Mouse (Mus musculus) CH12.LX (cell line): ENCODE measurements at regions not wholly inside any gene's neighbourhood (a gene's known extent, or its start where the extent isn't known, plus 50 kb on each side); places are given as distances from the start of the nearest gene placed in this dataset.

ENCODE experiments used
- DNase-seq: peaks from one replicate; pipeline ENCODE4 v3.0.0-alpha.2; 2013; ENCODE audit errors: extremely low read depth
- H3K27ac ChIP-seq: 2 replicates; pipeline ENCODE4 v1.5.1; 2012; ENCODE audit warnings: low read depth, mild to moderate bottlenecking, control low read depth, moderate library complexity; ENCODE audit not compliant: insufficient read depth
- H3K27me3 ChIP-seq: replicated peaks from 2 replicates; pipeline ENCODE3; 2012; ENCODE audit warnings: inconsistent platforms
- H3K36me3 ChIP-seq, 2 experiments: replicated peaks in 1 of 2; 2 replicates each; pipeline versions ENCODE3 to v1.6.1; 2012; ENCODE audit warnings: inconsistent platforms in 1 of 2, low read length in 1 of 2, mild to moderate bottlenecking in 1 of 2, mixed read lengths in 1 of 2, moderate library complexity in 1 of 2; ENCODE audit not compliant: control insufficient read depth in 1 of 2, insufficient read depth in 1 of 2
- H3K4me1 ChIP-seq, 2 experiments: 2 replicates each; pipeline ENCODE4 v1.6.1; 2012; ENCODE audit warnings: inconsistent platforms in 1 of 2, moderate library complexity in 1 of 2; ENCODE audit not compliant: insufficient read depth in 2 of 2, control insufficient read depth in 1 of 2
- H3K4me2 ChIP-seq: 2 replicates; pipeline ENCODE4 v1.6.1; 2012; ENCODE audit warnings: low read depth, mild to moderate bottlenecking, control low read depth; ENCODE audit not compliant: poor library complexity, insufficient read depth, severe bottlenecking
- H3K4me3 ChIP-seq, 3 experiments: fragments of 150-350 bp in 1 of 3; sonication (generic) in 1 of 3; replicated peaks in 1 of 3; 2 replicates each; pipeline versions ENCODE3 to v1.5.1; 2011 to 2012; ENCODE audit warnings: low read depth in 2 of 3, low read length in 2 of 3, mild to moderate bottlenecking in 2 of 3, moderate library complexity in 2 of 3, control low read depth in 1 of 3, improper control_type of control experiment in 1 of 3, inconsistent platforms in 1 of 3, mixed read lengths in 1 of 3; ENCODE audit not compliant: poor library complexity in 1 of 3
- H3K79me2 ChIP-seq: replicated peaks from 2 replicates; pipeline ENCODE4 v1.6.1; 2012; ENCODE audit warnings: mild to moderate bottlenecking, moderate library complexity; ENCODE audit not compliant: control insufficient read depth, poor library complexity, insufficient read depth, severe bottlenecking; ENCODE audit errors: extremely low read depth
- H3K9ac ChIP-seq: 2 replicates; pipeline ENCODE4 v1.6.1; 2012; ENCODE audit warnings: low read depth, mild to moderate bottlenecking, control low read depth, moderate library complexity; ENCODE audit not compliant: insufficient read depth
- H3K9me3 ChIP-seq: replicated peaks from 2 replicates; pipeline ENCODE3; 2012; ENCODE audit warnings: low read length, inconsistent platforms, mixed read lengths
- CHD1 ChIP-seq: IDR thresholded peaks from 2 replicates; pipeline ENCODE4 v1.6.1; 2012; ENCODE audit warnings: low read depth, low read length, improper control_type of control experiment, inconsistent platforms
- CTCF ChIP-seq, 2 experiments: IDR thresholded peaks in 1 of 2; conservative IDR thresholded peaks in 1 of 2; 2 replicates each; pipeline ENCODE4 v1.5.1; 2011 to 2012; ENCODE audit warnings: low read depth in 2 of 2, low read length in 2 of 2, improper control_type of control experiment in 1 of 2, inconsistent platforms in 1 of 2, mild to moderate bottlenecking in 1 of 2, moderate library complexity in 1 of 2
- E2F4 ChIP-seq: IDR thresholded peaks from 2 replicates; pipeline ENCODE4 v1.6.1; 2011; ENCODE audit warnings: low read depth, low read length, improper control_type of control experiment; ENCODE audit not compliant: insufficient replicate concordance
- ETS1 ChIP-seq: conservative IDR thresholded peaks from 2 replicates; pipeline ENCODE4 v1.6.1; 2012; ENCODE audit warnings: low read depth, mild to moderate bottlenecking, inconsistent platforms, low read length, improper control_type of control experiment, moderate library complexity
- HCFC1 ChIP-seq: IDR thresholded peaks from 2 replicates; pipeline ENCODE4 v1.6.1; 2012; ENCODE audit warnings: low read depth, mild to moderate bottlenecking, inconsistent platforms, low read length, improper control_type of control experiment
- KAT2A ChIP-seq: IDR thresholded peaks from 2 replicates; pipeline ENCODE4 v1.6.1; 2012; ENCODE audit warnings: low read length, improper control_type of control experiment, inconsistent platforms; ENCODE audit not compliant: insufficient replicate concordance
- MAX ChIP-seq: IDR thresholded peaks from 2 replicates; pipeline ENCODE4 v1.6.1; 2011; ENCODE audit warnings: low read length, improper control_type of control experiment
- MXI1 ChIP-seq: IDR thresholded peaks from 2 replicates; pipeline ENCODE4 v1.6.1; 2011; ENCODE audit warnings: mild to moderate bottlenecking, low read depth, low read length, improper control_type of control experiment
- NELFE ChIP-seq: IDR thresholded peaks from 2 replicates; pipeline ENCODE4 v1.6.1; 2011; ENCODE audit warnings: low read depth, low read length, improper control_type of control experiment
- NRF1 ChIP-seq: IDR thresholded peaks from 2 replicates; pipeline ENCODE4 v1.6.1; 2014; ENCODE audit warnings: low read depth, mild to moderate bottlenecking, inconsistent platforms, low read length, improper control_type of control experiment, moderate library complexity
- PAX5 ChIP-seq: IDR thresholded peaks from 2 replicates; pipeline ENCODE4 v1.6.1; 2012; ENCODE audit warnings: low read length, inconsistent platforms, mixed read lengths
- POLR2AphosphoS2 ChIP-seq: IDR thresholded peaks from 2 replicates; pipeline ENCODE4 v1.6.1; 2011; ENCODE audit warnings: low read depth, low read length, improper control_type of control experiment
- RAD21 ChIP-seq: IDR thresholded peaks from 2 replicates; pipeline ENCODE4 v1.6.1; 2011; ENCODE audit warnings: low read depth, mild to moderate bottlenecking, low read length, improper control_type of control experiment, moderate library complexity
- RCOR1 ChIP-seq: conservative IDR thresholded peaks from 2 replicates; pipeline ENCODE4 v1.6.1; 2012; ENCODE audit warnings: low read depth, mild to moderate bottlenecking, inconsistent platforms, low read length, improper control_type of control experiment
- TCF12 ChIP-seq: IDR thresholded peaks from 2 replicates; pipeline ENCODE4 v1.6.1; 2014; ENCODE audit warnings: low read depth, mild to moderate bottlenecking, inconsistent platforms, low read length, improper control_type of control experiment
- USF2 ChIP-seq: conservative IDR thresholded peaks from 2 replicates; pipeline ENCODE4 v1.6.1; 2011; ENCODE audit warnings: low read depth, low read length, improper control_type of control experiment
- ZC3H11A ChIP-seq: IDR thresholded peaks from 2 replicates; pipeline ENCODE4 v1.6.1; 2012; ENCODE audit warnings: low read depth, mild to moderate bottlenecking, inconsistent platforms, low read length, improper control_type of control experiment
- dilution Hi-C: fragments of 300-500 bp; cut with MboI; formaldehyde crosslinking; loops from 2 replicates; pipeline ENCODE4 v1.14.3; 2020; ENCODE audit warnings: low sequenced_read_pairs; ENCODE audit not compliant: extremely low pct_unique_long_range_greater_than_20kb, extremely low pct_ligation_motif_present
- in situ Hi-C: fragments of 300-500 bp; cut with MboI; formaldehyde crosslinking; loops from 3 replicates; pipeline ENCODE4 v1.14.3; 2019; ENCODE audit warnings: low sequenced_read_pairs, low pct_ligation_motif_present, low pct_unique_long_range_greater_than_20kb, mixed read lengths

DNA sequence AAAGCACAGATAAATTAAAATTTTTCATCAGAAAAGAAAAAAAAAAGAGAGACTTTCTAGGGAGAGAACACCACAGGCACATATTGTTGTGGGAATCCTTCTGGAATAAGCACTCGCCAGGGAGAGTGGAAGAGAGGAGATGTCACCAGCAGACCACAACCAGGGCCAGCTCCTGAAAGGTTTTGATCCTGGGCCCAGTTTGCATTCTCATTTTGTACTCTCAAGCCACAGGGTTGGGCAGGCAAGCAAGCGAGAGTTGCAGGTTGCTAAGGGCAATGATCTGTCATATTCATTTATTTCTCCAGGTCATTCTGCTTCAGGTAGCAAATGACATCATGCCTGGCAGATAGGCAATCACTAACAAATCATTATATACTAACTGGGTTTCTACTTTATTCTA lies 52.9 kb upstream of the Slc1a1 start:
- H3K4me1 ChIP-seq: no peaks in the 10 kb centered on the region
- no peaks in the 10 kb centered on the region for H3K27me3 ChIP-seq
- no peak for DNase-seq
- TF ChIP-seq MAX (no peak), CTCF (conservative IDR thresholded peaks at IDR 0.05 in 1 of 2, IDR thresholded peaks at IDR 0.05 in 1 of 2; ENCODE audit: low read depth in 2 of 2, low read length in 2 of 2) (no peak), PAX5 (no peak), ZC3H11A (no peak), TCF12 (no peak), ETS1 (no peak), HCFC1 (no peak), KAT2A (no peak), USF2 (no peak), MXI1 (no peak), CHD1 (no peak), E2F4 (no peak), POLR2AphosphoS2 (no peak), RAD21 (no peak), RCOR1 (no peak), NRF1 (no peak), NELFE (no peak)
- no peak overlapping the region for H3K9ac ChIP-seq
- dilution Hi-C loops: no loop called here
- H3K79me2 ChIP-seq: no peaks in the 10 kb centered on the region
- H3K4me2 ChIP-seq: no peak overlapping the region
- no peak overlapping the region for H3K27ac ChIP-seq
- H3K9me3 ChIP-seq: no peaks in the 10 kb centered on the region
- in situ Hi-C loops: loop anchor here (25.0 kb wide), 1 partner anchor 580 kb away; the partner anchor contains the start of genes Cd274 and Plgrkt
- no peaks in the 10 kb centered on the region for H3K36me3 ChIP-seq
- no peak overlapping the region for H3K4me3 ChIP-seq
